In genomic region chr14:31336369-31337155, GRCm38 (mm10) we compare ENCODE assay signal across 7 mouse cellular contexts. TPM values are rescaled to one million over a fixed set of nuclear protein-coding genes. Genes with fewer than 3 reads are reported as not detected.
DNase-seq lines count a peak whose midpoint lies in the region; ATAC-seq lines count a peak whose summit lies in the region.

TSS of gene Capn7 (plus strand) at chr14:31336638.

- H3K9ac ChIP-seq in embryonic facial prominence, embryonic 12.5 days, result peak within 1 kb of the TSS; percentile 86
- peak within 1 kb of the TSS; percentile 90 for H3K9ac ChIP-seq in limb, embryonic 11.5 days (ENCODE audit: low read length)
- H3K9ac ChIP-seq in midbrain, embryonic 14.5 days (replicated peaks; ENCODE audit: low read length), result peak within 1 kb of the TSS; percentile 81

- peak; percentile 100 for DNase-seq in adrenal gland, postnatal 25 days
- DNase-seq in heart, adult 11 months, result peak; percentile 100
- peak; percentile 97 for DNase-seq in kidney, adult 18-20 months
- peak; percentile 100 for DNase-seq in limb, embryonic 11.5 days (ENCODE audit: low spot score)
- DNase-seq in midbrain, embryonic 14.5 days, result peak; percentile 100
- peak; percentile 95 to 99 for DNase-seq in spleen, adult 18-20 months

- H3K36me3 ChIP-seq in embryonic facial prominence, embryonic 12.5 days, result 0 out of 2 replicates have a peak, but pooled peaks cover 6% of the 10 kb centered on the region
- no peaks in the 10 kb centered on the region for H3K36me3 ChIP-seq in limb, embryonic 11.5 days (ENCODE audit: control insufficient read depth, insufficient read depth, low read length)
- H3K36me3 ChIP-seq in midbrain, embryonic 14.5 days (ENCODE audit: control insufficient read depth, insufficient read depth, low read length), result peaks cover 7% of the 10 kb centered on the region; the same call in 1 of the 2 replicates

- peaks cover 16% of the 10 kb centered on the region for H3K4me1 ChIP-seq in embryonic facial prominence, embryonic 12.5 days
- H3K4me1 ChIP-seq in limb, embryonic 11.5 days (ENCODE audit: control insufficient read depth, insufficient read depth, low read length), result 0 out of 2 replicates have a peak, but pooled peaks cover 3% of the 10 kb centered on the region
- peaks cover 17% of the 10 kb centered on the region for H3K4me1 ChIP-seq in midbrain, embryonic 14.5 days (ENCODE audit: control insufficient read depth, insufficient read depth, low read length)

- peak; percentile 94 for ATAC-seq in embryonic facial prominence, embryonic 12.5 days (ENCODE audit: insufficient number of reproducible peaks, insufficient read depth, low FRiP score, low TSS enrichment)
- peak; percentile 95 for ATAC-seq in limb, embryonic 11.5 days (ENCODE audit: insufficient number of reproducible peaks, low FRiP score, low TSS enrichment, low read depth)
- peak; percentile 98 for ATAC-seq in midbrain, embryonic 14.5 days (ENCODE audit: low FRiP score, low TSS enrichment)

- H3K9me3 ChIP-seq in embryonic facial prominence, embryonic 12.5 days, result no peaks in the 10 kb centered on the region
- no peaks in the 10 kb centered on the region for H3K9me3 ChIP-seq in limb, embryonic 11.5 days (ENCODE audit: control insufficient read depth, low read length)
- H3K9me3 ChIP-seq in midbrain, embryonic 14.5 days (ENCODE audit: control insufficient read depth, low read length), result no peaks in the 10 kb centered on the region

- peak within 1 kb of the TSS; percentile 93 for H3K27ac ChIP-seq in embryonic facial prominence, embryonic 12.5 days
- H3K27ac ChIP-seq in limb, embryonic 11.5 days (replicated peaks; ENCODE audit: low read depth, low read length), result peak within 1 kb of the TSS; percentile 86
- H3K27ac ChIP-seq in midbrain, embryonic 14.5 days (replicated peaks; ENCODE audit: low read depth, low read length), result peak within 1 kb of the TSS; percentile 92

- H3K4me2 ChIP-seq in embryonic facial prominence, embryonic 12.5 days (replicated peaks), result peak within 1 kb of the TSS; percentile 66
- peak within 1 kb of the TSS; percentile 54 for H3K4me2 ChIP-seq in limb, embryonic 11.5 days (ENCODE audit: low read depth, severe bottlenecking)
- peak within 1 kb of the TSS; percentile 60 for H3K4me2 ChIP-seq in midbrain, embryonic 14.5 days (ENCODE audit: low read length)

- peak within 1 kb of the TSS; percentile 78 for H3K4me3 ChIP-seq in embryonic facial prominence, embryonic 12.5 days
- peak within 1 kb of the TSS; percentile 77 for H3K4me3 ChIP-seq in limb, embryonic 11.5 days (ENCODE audit: low read depth, low read length)
- H3K4me3 ChIP-seq in midbrain, embryonic 14.5 days (replicated peaks; ENCODE audit: low read depth, low read length), result peak within 1 kb of the TSS; percentile 92

- H3K27me3 ChIP-seq in embryonic facial prominence, embryonic 12.5 days, result no peaks in the 10 kb centered on the region
- no peaks in the 10 kb centered on the region for H3K27me3 ChIP-seq in limb, embryonic 11.5 days (ENCODE audit: control insufficient read depth, insufficient read depth, low read length)
- no peaks in the 10 kb centered on the region for H3K27me3 ChIP-seq in midbrain, embryonic 14.5 days (ENCODE audit: control insufficient read depth, insufficient read depth, low read length)

- under 1% methylated on average over 78 of the region's 78 CpGs for WGBS in embryonic facial prominence, embryonic 12.5 days
- under 1% methylated on average over 69 of the region's 78 CpGs for WGBS in limb, embryonic 11.5 days
- under 1% methylated on average over 78 of the region's 78 CpGs for WGBS in midbrain, embryonic 14.5 days

RNA-seq across cellular contexts. Expression of gene Capn7, which starts in this region (rescaled TPM):
- total RNA-seq in adrenal gland, postnatal 25 days (2021), result 51.2 and 51.7 TPM in 2 replicates
- 40.7 and 43.6 TPM in 2 replicates for polyA plus RNA-seq in embryonic facial prominence, embryonic 12.5 days (2016; fragmentation: Nextera tagmentation; extraction: Ambion mirVana)
- 34.5 and 36.8 TPM in 2 replicates for polyA plus RNA-seq in limb, embryonic 11.5 days (2014; fragmentation: Nextera tagmentation; extraction: Ambion mirVana)
- 67.1 and 89.4 TPM in 2 replicates for polyA plus RNA-seq in midbrain, embryonic 14.5 days (2014; fragmentation: Nextera tagmentation; extraction: Ambion mirVana)

Comparison
In these comparisons a context has a peak if more than half of its experiments do, and no peak if none do; other contexts are left out.
1. Peak in every context shown above with its lines: DNase-seq, ATAC-seq, H3K4me3 ChIP-seq and H3K27ac ChIP-seq.